In the genomic region with DNA sequence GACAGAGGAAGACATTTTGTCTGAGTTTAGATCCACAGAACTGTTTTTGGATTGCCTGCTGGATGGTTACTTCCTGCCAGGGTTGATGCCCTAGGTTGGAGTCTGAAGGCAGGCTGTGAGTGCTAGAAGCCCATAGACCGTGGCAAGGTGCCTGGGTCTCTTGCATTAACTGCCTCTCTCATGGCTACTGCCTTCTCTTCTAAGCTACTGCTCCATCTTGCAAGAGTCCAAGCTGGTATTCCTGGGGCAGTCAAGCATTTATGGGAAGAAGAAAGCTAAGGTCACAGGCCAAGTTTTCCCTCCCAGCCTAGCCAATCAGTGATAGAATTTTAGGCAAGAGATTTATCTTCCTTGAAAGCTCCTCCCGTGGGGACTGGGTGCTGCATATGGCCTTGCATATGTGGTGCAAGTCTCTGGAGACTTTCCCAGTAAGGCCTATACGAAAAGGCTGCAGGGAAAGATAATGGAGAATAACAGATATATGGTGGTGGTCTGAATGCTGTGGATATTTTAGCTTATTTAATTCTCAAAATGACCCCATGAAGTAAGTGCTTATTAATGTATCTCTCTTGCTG, we compare ENCODE assay signal across 8 mouse cellular contexts. TPM values are rescaled to one million over a fixed set of nuclear protein-coding genes. Genes with fewer than 3 reads are reported as not detected.
DNase-seq lines count a peak whose midpoint lies in the region; ATAC-seq and TF ChIP-seq lines count a peak whose summit lies in the region.
"Had no signal": no experiment of that assay in that cellular context is flagged by ENCODE, and none has a peak within 500 bp of the region (broad histone marks: within the 10 kb centered on the region; RNA-seq: fewer than 3 reads in every experiment).

No protein-coding gene starts in this region.

- no peaks in the 10 kb centered on the region for H3K9me3 ChIP-seq in heart, embryonic 15.5 days (replicated peaks)
- H3K9me3 ChIP-seq in liver, postnatal 0 days (ENCODE audit: low read length) = no peaks in the 10 kb centered on the region
- no peaks in the 10 kb centered on the region for H3K9me3 ChIP-seq in liver, embryonic 11.5 days (ENCODE audit: control insufficient read depth, low read length)

- intact Hi-C loops in heart, postnatal 36 days (cut with DNase I) = loop anchor here (2.0 kb wide), 1 partner anchor 14 kb away; no protein-coding TSS in a partner anchor

- no peak for TF ChIP-seq POLR2A in brain, embryonic 14.5 days (IDR thresholded peaks at IDR 0.05; ENCODE audit: borderline replicate concordance, extremely low read depth, insufficient read depth, insufficient read length, poor library complexity, severe bottlenecking)

- H3K9ac ChIP-seq in heart, embryonic 15.5 days = no peak overlapping the region
- no peak overlapping the region for H3K9ac ChIP-seq in liver, postnatal 0 days (replicated peaks)
- H3K9ac ChIP-seq in liver, embryonic 11.5 days (ENCODE audit: low read depth, low read length) = no peak overlapping the region

- 66% methylated on average over 3 of the region's 3 CpGs for whole genome bisulfite sequencing in heart, embryonic 15.5 days
- WGBS in liver, postnatal 0 days (ENCODE audit: insufficient replicate concordance) = 50% methylated on average over 3 of the region's 3 CpGs
- 58% methylated on average over 3 of the region's 3 CpGs for WGBS in liver, embryonic 11.5 days

- TF ChIP-seq CTCF in liver, postnatal 0 days (IDR thresholded peaks at IDR 0.05; ENCODE audit: low read depth) = no peak
- no peak for TF ChIP-seq CTCF in brain, embryonic 14.5 days (IDR thresholded peaks at IDR 0.05; ENCODE audit: borderline replicate concordance, extremely low read depth, insufficient read depth, insufficient read length)

- H3K36me3 ChIP-seq in heart, embryonic 15.5 days = no peaks in the 10 kb centered on the region
- H3K36me3 ChIP-seq in liver, postnatal 0 days (replicated peaks; ENCODE audit: insufficient read depth, low read length) = no peaks in the 10 kb centered on the region
- no peaks in the 10 kb centered on the region for H3K36me3 ChIP-seq in liver, embryonic 11.5 days (ENCODE audit: control insufficient read depth, insufficient read depth, low read length)

- 0 out of 2 replicates have a peak overlapping the region, but pooled peaks have one; percentile 25 for H3K27ac ChIP-seq in heart, embryonic 15.5 days
- peak overlapping the region; percentile 19; the same call in 1 of the 2 replicates for H3K27ac ChIP-seq in liver, postnatal 0 days (ENCODE audit: low read depth)
- H3K27ac ChIP-seq in liver, embryonic 11.5 days (ENCODE audit: low read depth, low read length) = no peak overlapping the region

- no peak overlapping the region for H3K4me3 ChIP-seq in heart, embryonic 15.5 days
- no peak overlapping the region for H3K4me3 ChIP-seq in liver, postnatal 0 days (ENCODE audit: low read depth, low read length)
- H3K4me3 ChIP-seq in liver, embryonic 11.5 days (ENCODE audit: low read depth, low read length) = no peak overlapping the region

- H3K4me2 ChIP-seq in heart, embryonic 15.5 days = no peak overlapping the region
- H3K4me2 ChIP-seq in liver, postnatal 0 days (ENCODE audit: low read depth, low read length) = no peak overlapping the region
- no peak overlapping the region for H3K4me2 ChIP-seq in liver, embryonic 11.5 days

- ATAC-seq in heart, embryonic 15.5 days (replicated peaks; ENCODE audit: insufficient number of reproducible peaks, insufficient read depth, low FRiP score, low read depth) = no peak
- no peak for ATAC-seq in liver, postnatal 0 days
- no peak for ATAC-seq in liver, embryonic 11.5 days (replicated peaks; ENCODE audit: low FRiP score)

- peaks cover 74% of the 10 kb centered on the region for H3K4me1 ChIP-seq in heart, embryonic 15.5 days (replicated peaks)
- H3K4me1 ChIP-seq in liver, postnatal 0 days (ENCODE audit: insufficient read depth) = peaks cover 39% of the 10 kb centered on the region
- H3K4me1 ChIP-seq in liver, embryonic 11.5 days (replicated peaks; ENCODE audit: control insufficient read depth, insufficient read depth, low read length) = peaks cover 31% of the 10 kb centered on the region

- DNase-seq in heart, postnatal 36 days = no peak
- DNase-seq in liver, postnatal 0 days = no peak
- DNase-seq in liver, embryonic 11.5 days (ENCODE audit: low spot score) = no peak
- peak; percentile 64 for DNase-seq in brain, embryonic 14.5 days (ENCODE audit: low read depth)
- peak; percentile 56 for DNase-seq in cerebellum, adult 9-11 months
- DNase-seq in T-cell, adult 2 months (ENCODE audit: low spot score) = no peak
- DNase-seq: gastrocnemius, postnatal 14 days had no signal

- no peaks in the 10 kb centered on the region for H3K27me3 ChIP-seq in heart, embryonic 15.5 days
- no peaks in the 10 kb centered on the region for H3K27me3 ChIP-seq in liver, postnatal 0 days (ENCODE audit: insufficient read depth, low read length)
- no peaks in the 10 kb centered on the region for H3K27me3 ChIP-seq in liver, embryonic 11.5 days (replicated peaks; ENCODE audit: control insufficient read depth, insufficient read depth, low read length)

- no peak for TF ChIP-seq EP300 in liver, postnatal 0 days (IDR thresholded peaks at IDR 0.05; ENCODE audit: low read depth)

RNA-seq across cellular contexts. Expression of gene Itpkb, which starts 36.8 kb away (rescaled TPM):
- 6.1 and 7.5 TPM in 2 replicates for polyA plus RNA-seq in heart, embryonic 15.5 days (2015; fragmentation: Nextera tagmentation; extraction: Ambion mirVana)
- total RNA-seq in heart, postnatal 36 days (2021) = 10 to 100 TPM; 55.1 to 60.7 TPM
- polyA plus RNA-seq in liver, postnatal 0 days (2015; fragmentation: Nextera tagmentation; extraction: Ambion mirVana) = 1.3 and 1.4 TPM in 2 replicates
- polyA plus RNA-seq in liver, embryonic 11.5 days (2014; fragmentation: Nextera tagmentation; extraction: Ambion mirVana) = 4.1 and 4.3 TPM in 2 replicates
- polyA plus RNA-seq in brain, embryonic 14.5 days (2012; rRNA removed) = 3.0 and 6.3 TPM in 2 replicates

Comparison
In these comparisons a context has a peak if more than half of its experiments do, and no peak if none do; other contexts are left out.
1. DNase-seq: peak in brain, embryonic 14.5 days (single experiment) and cerebellum, adult 9-11 months (single experiment); none in heart, postnatal 36 days (0 of 2), liver, postnatal 0 days (single experiment), liver, embryonic 11.5 days (single experiment) and T-cell, adult 2 months (single experiment).